Mouse (Mus musculus) testis, adult 2 months (tissue): Measurements from ENCODE around the gene D330045A20Rik.

Source experiments
- CTCF ChIP-seq: fragments of 200-500 bp; IDR thresholded peaks from 2 replicates; pipeline ENCODE4 v1.5.1; 2012; ENCODE audit warnings: low read depth, mild to moderate bottlenecking, inconsistent platforms, low read length, moderate library complexity; ENCODE audit not compliant: control insufficient read depth, insufficient read depth, insufficient replicate concordance
- POLR2A ChIP-seq: fragments of 200-500 bp; IDR thresholded peaks from 2 replicates; pipeline ENCODE4 v1.6.1; 2012; ENCODE audit warnings: low read depth, mild to moderate bottlenecking, inconsistent platforms, low read length, moderate library complexity; ENCODE audit not compliant: control insufficient read depth

DNA sequence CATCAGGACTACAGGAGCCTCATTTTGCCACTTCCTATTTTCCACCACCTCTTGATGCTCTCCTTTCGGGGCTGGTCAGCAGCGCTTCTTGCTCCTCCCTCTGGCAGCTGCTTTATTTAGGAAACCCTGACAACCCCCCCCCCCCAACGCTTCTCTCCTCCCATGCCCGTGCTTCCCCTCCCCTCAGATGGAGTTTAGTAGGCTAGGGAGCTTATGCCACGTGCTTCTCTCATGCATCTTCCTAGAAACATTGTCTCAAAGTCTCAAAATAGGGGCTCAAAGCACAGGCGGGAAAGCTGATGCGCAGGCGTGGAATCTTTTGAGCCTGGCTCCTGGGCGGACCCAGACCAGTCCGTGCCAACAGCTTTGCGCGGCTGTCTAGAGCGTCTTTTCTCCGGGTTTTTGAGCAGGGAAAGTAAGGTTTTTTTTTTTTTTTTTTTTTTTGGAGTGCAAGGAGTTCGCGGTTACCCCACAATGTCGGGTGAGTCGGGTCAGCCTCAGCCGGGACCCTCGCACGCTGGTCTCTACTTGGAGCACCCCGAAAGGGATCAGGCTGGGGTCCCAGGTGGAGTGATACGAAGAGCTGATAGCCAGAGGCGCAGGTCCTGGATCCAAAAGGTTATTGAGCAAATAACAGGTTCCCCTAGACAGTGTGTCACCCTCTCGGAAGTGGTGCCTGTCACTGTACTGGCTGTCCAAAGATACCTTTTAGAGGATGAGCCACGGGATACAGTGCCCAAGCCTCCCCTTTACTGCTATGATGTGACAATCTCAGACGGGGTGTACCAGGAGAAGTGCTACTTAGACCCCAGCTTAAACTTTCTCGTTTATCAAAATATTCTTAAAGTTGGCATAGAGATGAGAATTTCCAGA lies at the start of gene D330045A20Rik:
- TF ChIP-seq CTCF (no peak), POLR2A (no peak)
